Mouse (Mus musculus) thymus, adult 2 months (tissue): ENCODE results near the gene Bbs1. TPM values are rescaled to one million over a fixed set of nuclear protein-coding genes. Genes with fewer than 3 reads are reported as not detected.

Source experiments
- DNase-seq: peaks from one replicate; pipeline ENCODE4 v3.0.0; 2021
- H3K27ac ChIP-seq: fragments of 200-500 bp; 2 replicates; pipeline ENCODE4 v1.5.1; 2012; ENCODE audit warnings: low read length, control low read depth; ENCODE audit not compliant: control insufficient read depth, insufficient read depth
- H3K27me3 ChIP-seq: fragments of 200-500 bp; 2 replicates; pipeline ENCODE4 v1.6.1; 2012; ENCODE audit warnings: mild to moderate bottlenecking, low read length, moderate library complexity, mixed read lengths; ENCODE audit not compliant: control insufficient read depth, insufficient read depth
- H3K36me3 ChIP-seq: fragments of 200-500 bp; 2 replicates; pipeline ENCODE4 v1.6.1; 2012; ENCODE audit warnings: mild to moderate bottlenecking, low read length, moderate library complexity; ENCODE audit not compliant: control insufficient read depth, insufficient read depth
- H3K4me1 ChIP-seq: fragments of 200-500 bp; replicated peaks from 2 replicates; pipeline ENCODE4 v1.6.1; 2012; ENCODE audit warnings: low read length; ENCODE audit not compliant: control insufficient read depth, insufficient read depth
- H3K4me3 ChIP-seq: fragments of 200-500 bp; 2 replicates; pipeline ENCODE4 v1.5.1; 2012; ENCODE audit warnings: mild to moderate bottlenecking, low read length, control low read depth, moderate library complexity; ENCODE audit not compliant: control insufficient read depth, insufficient read depth
- CTCF ChIP-seq: fragments of 200-500 bp; IDR thresholded peaks from 2 replicates; pipeline ENCODE4 v1.5.1; 2012; ENCODE audit warnings: mild to moderate bottlenecking, control low read depth, low read length, moderate library complexity, borderline replicate concordance; ENCODE audit not compliant: control insufficient read depth, poor library complexity, insufficient read depth; ENCODE audit errors: extremely low read depth
- POLR2A ChIP-seq: fragments of 200-500 bp; IDR thresholded peaks from 2 replicates; pipeline ENCODE4 v1.6.1; 2012; ENCODE audit warnings: mild to moderate bottlenecking, low read length, control low read depth, moderate library complexity; ENCODE audit not compliant: control insufficient read depth, poor library complexity, insufficient read depth; ENCODE audit errors: extremely low read depth
- WGBS: fragments of 180-500 bp; shearing (Covaris S2); methylation state at CpG from one replicate; pipeline ENCODE4 v1.1.7; 2018; 5-methylcytosine and 5-hydroxymethylcytosine counted together
- polyA plus RNA-seq: library from polyadenylated mRNA; depleted of rRNA; stranded (reverse); fragments of >200 nt; gene quantifications from 2 replicates; pipeline ENCODE4 v1.2.3, GENCODE M21; 2012

The Bbs1 gene
- polyA plus RNA-seq, 1 experiment = 2.8 TPM

DNA sequence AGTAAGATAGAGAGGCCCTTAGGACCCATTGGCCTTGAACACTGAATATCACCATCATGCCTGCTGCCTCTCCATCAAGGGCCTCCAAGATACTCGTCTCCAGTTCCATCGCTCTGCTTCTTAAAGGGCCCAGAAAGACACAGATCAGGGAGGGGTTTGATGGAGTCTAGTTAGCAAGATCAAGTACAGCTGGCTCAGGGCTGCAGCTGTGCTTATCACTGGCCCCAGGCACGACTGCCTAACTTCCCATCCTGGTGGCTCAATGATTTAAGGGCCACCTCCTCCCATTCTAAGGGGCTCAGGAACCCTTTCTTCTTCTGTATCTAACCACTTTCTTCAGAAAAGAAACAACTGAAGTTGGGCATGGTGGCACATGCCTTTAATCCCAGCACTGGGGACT lies 14.6 kb downstream of the Bbs1 start:
- H3K27ac ChIP-seq = no peak overlapping the region
- 75% methylated on average over 3 of the region's 3 CpGs for WGBS
- no peak for DNase-seq
- H3K4me3 ChIP-seq = no peak overlapping the region
- no peaks in the 10 kb centered on the region for H3K4me1 ChIP-seq
- TF ChIP-seq CTCF (no peak), POLR2A (no peak)
- H3K36me3 ChIP-seq = no peaks in the 10 kb centered on the region
- no peaks in the 10 kb centered on the region for H3K27me3 ChIP-seq

DNA sequence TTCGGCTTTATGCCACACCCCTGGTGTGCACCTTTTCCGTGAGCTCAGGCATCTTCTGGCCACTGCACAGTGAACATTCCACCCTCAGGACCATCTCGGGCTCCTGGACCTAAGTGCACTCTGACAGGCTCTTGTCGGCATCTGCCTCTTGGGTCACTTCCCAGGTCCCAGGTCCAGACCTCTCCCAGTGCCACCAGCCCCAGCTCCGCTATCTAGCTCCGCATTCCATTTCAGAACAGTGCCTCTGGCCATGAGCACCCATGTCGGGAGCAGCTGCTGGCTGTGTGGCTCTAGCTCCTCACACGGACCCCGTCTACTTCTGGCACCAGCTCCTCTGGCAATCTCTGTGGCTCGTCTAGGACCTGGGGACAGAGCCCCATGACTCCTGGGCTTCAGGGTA lies 16.6 kb downstream of the Bbs1 start:
- Histone ChIP-seq H3K27ac (no peak overlapping the region), H3K36me3 (no peaks in the 10 kb centered on the region), H3K27me3 (no peaks in the 10 kb centered on the region), H3K4me1 (no peaks in the 10 kb centered on the region), H3K4me3 (no peak overlapping the region)
- TF ChIP-seq POLR2A (no peak), CTCF (no peak)
- DNase-seq = no peak
- 94% methylated on average over 10 of the region's 10 CpGs for WGBS

DNA sequence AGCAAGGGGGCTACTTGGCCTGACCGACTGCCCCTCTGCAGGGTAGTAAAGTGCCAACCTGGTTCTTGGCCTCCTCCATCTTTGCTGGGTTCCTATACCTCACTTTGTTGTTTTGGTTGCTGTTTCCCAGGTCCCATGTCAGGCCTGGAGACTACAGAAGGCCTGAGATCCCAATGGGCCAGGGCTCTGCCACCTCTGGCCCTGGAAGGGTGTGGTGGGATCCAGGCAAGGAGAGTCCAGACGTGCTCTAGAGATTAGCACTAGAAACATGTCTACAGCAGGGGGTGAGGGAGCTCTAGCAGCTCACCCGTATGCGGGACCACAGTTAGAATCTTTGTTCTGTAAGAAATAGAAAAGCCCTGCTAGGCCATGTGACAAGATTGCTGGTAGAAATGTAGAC lies 22.5 kb downstream of the Bbs1 start:
- Histone ChIP-seq H3K27me3 (no peaks in the 10 kb centered on the region), H3K4me3 (no peak overlapping the region), H3K4me1 (peaks cover 2% of the 10 kb centered on the region), H3K36me3 (no peaks in the 10 kb centered on the region), H3K27ac (no peak overlapping the region)
- WGBS = 92% methylated on average over 4 of the region's 4 CpGs
- no peak for DNase-seq
- no peak for TF ChIP-seq CTCF
- TF ChIP-seq POLR2A = no peak

GRCm38 (mm10) chr19:4879324-4879703 lies 27.1 kb downstream of the Bbs1 start:
- Histone ChIP-seq H3K27ac (no peak overlapping the region), H3K27me3 (no peaks in the 10 kb centered on the region; the same call in 1 of the 2 replicates), H3K36me3 (no peaks in the 10 kb centered on the region), H3K4me3 (no peak overlapping the region), H3K4me1 (peaks cover 11% of the 10 kb centered on the region)
- TF ChIP-seq POLR2A (no peak), CTCF (no peak)
- no peak for DNase-seq
- 75% methylated on average over 10 of the region's 10 CpGs for WGBS

- H3K27ac ChIP-seq = no peak within 1 kb of the TSS
- WGBS = under 1% methylated on average over 52 of the region's 52 CpGs
Measured at GRCm38 (mm10) chr19:4878405-4879323, 27.8 kb downstream of the Bbs1 start, which contains the start of gene Zdhhc24. Gene Zdhhc24, plus strand, starts transcription at chr19:4878668.

DNA sequence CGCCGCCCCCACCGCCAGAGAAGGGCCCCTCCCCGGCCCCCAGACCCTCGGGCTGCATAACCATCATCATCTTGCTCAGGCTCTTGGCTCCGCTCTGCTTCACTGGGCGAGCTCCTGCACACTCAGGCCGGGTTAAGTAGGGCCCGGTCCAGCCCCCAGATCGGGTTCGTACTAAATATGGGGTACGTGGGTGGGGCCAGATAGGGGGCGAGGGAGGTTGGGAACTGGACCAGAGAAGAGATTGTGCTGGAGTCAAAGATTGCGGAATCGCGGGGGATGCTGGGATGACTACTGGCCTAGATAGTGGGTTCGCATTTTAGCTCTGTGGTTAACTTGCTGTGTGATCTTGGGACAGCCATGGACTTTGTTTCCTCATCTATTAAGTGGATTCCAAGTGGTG lies 28.6 kb downstream of the Bbs1 start, which contains the start of gene Actn3:
Gene Actn3, minus strand, starts transcription at position 125 of the 400 bp plus-strand sequence.
- DNase-seq = no peak
- 22% methylated on average over 17 of the region's 17 CpGs for WGBS
- no peak within 1 kb of the TSS for H3K27ac ChIP-seq

More at GRCm38 (mm10) chr19:4878405-4879323, 27.8 kb downstream of the Bbs1 start, which contains the start of gene Zdhhc24:
- Histone ChIP-seq H3K4me3 (peak within 1 kb of the TSS; percentile 86), H3K36me3 (no peaks in the 10 kb centered on the region), H3K4me1 (peaks cover 11% of the 10 kb centered on the region), H3K27me3 (no peaks in the 10 kb centered on the region; the same call in 1 of the 2 replicates)
- peak; percentile 98 for DNase-seq
- TF ChIP-seq POLR2A (peak; percentile 79), CTCF (peak; percentile 46; the same call in 1 of the 2 replicates)

More for the DNA sequence above, 28.6 kb downstream of the Bbs1 start, which contains the start of gene Actn3:
- Histone ChIP-seq H3K27me3 (no peaks in the 10 kb centered on the region; the same call in 1 of the 2 replicates), H3K4me1 (peaks cover 11% of the 10 kb centered on the region), H3K4me3 (peak within 1 kb of the TSS; percentile 86), H3K36me3 (no peaks in the 10 kb centered on the region)
- TF ChIP-seq POLR2A (no peak), CTCF (no peak)
